Mouse (Mus musculus) ovary, adult 18-20 months (tissue): ENCODE results near the gene Qpct.
"Not testable (repeated sequence)": the region's sequence is repeated elsewhere in the genome, so short reads cannot be mapped to it uniquely, and the experiment has no call there.

ENCODE experiments used
- DNase-seq: peaks from one replicate; pipeline ENCODE4 v3.0.0; 2022; ENCODE audit warnings: low spot score, mixed read lengths

Qpct gene

DNA sequence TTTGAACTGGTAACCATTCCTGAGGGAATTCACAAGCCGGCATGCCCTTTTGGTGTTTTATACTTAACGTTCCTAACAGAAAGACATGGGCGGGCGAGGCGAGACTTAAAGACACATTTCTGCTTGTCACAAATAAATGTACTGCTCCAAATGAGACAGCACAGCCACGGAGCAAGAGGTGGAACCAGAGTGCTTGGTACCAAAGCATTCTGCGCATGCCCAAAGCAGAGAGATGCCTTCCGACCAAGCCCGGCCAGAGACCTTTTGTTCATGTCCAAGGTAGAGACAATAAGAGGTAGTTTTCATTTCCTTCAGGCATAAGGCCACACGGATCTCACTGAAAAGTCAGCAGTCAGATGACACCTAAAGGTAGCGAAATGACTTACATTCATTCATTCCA lies 20.2 kb downstream of the Qpct start:
- no peak for DNase-seq

DNA sequence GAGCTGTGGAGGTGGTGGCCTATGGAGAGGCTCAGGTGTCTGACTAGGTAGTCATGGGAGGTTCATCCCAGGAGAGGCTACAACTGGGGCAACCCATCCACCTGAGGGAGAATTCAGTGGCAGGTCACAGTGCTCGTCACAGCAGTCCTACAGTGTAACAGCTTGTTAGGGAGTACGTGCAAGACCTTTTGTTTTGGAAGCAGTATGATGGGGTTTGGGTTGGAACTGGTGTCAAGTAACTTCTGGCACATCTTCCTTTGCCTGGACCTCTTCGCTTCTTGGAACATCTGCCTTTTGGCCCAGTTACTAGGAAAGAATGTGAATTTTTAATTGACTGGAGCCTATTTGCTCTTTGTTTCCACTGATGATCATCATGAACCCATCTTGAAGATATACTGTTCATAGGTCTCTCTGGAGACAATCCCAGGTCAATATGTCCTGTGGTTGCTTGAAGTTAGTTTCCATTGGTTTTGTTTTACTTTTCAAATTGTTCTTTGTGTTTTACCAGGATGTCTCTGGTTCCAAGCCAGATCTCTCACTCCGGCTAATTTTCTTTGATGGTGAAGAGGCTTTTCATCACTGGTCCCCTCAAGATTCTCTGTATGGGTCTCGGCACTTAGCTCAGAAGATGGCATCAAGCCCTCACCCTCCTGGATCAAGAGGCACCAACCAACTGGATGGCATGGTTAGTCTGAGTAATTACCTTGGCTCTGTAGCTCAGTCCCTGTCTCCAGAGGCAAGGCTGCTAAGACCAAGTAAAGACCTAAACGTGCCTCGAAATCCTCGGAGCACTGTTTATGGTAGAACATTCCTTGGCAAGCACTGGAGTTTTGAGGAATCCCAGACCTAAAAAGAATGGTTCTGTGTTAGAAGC lies 25.5 kb downstream of the Qpct start:
- DNase-seq = no peak

DNA sequence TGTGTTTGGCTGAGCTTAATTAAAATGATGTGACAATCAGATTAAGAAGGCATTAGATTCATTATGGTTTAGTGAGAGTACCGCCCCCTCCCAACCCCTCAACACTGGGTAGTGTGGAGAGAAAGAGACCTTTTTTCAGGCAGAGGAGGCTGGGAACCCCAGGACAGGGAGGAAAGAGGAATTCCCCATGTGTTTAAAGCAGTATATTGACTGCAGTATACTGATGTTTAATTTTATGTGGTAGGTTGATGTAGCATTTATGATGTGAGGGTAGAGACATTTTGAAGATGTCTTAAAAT lies 26.1 kb downstream of the Qpct start:
- no peak for DNase-seq

- no peak for DNase-seq
Observed at GRCm38 (mm10) chr17:79078248-79078647, 26.5 kb downstream of the Qpct start.

- DNase-seq = no peak
Observed at GRCm38 (mm10) chr17:79091710-79092109, 40.0 kb downstream of the Qpct start.

DNA sequence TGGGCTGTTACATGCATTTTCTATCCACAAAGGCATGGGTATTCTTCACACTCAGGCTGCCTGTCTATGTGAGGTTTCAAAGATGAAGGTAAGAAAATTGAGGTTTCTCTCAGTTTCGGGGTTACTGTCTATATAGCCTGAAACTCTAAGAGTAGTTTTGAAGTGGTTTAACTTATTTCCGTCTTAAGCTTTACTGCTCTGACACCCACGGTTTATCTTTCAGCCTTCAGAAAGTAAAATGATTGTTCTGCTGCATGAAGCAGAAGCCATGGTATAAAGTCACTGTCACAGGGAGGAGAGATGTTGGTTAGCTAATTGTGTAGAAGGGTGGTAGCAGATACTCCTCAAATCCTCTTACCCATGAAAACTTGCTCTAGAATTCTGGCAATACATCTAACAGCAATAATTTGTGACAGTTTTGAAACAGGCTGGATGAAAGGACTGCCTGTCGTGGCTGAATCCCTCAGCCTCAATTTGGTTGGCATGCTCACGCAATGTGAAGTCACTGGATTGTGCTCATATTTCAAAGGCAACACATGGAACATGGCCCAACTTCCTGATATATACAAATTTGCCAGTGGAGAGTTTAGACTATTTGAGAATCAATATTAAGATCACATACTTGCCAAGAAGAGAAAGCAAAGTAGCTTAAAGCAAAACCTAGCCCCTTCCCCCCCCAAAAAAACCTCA lies 41.7 kb downstream of the Qpct start:
- DNase-seq = no peak

- no peak for DNase-seq
Observed at GRCm38 (mm10) chr17:79095624-79096023, 43.9 kb downstream of the Qpct start.

DNA sequence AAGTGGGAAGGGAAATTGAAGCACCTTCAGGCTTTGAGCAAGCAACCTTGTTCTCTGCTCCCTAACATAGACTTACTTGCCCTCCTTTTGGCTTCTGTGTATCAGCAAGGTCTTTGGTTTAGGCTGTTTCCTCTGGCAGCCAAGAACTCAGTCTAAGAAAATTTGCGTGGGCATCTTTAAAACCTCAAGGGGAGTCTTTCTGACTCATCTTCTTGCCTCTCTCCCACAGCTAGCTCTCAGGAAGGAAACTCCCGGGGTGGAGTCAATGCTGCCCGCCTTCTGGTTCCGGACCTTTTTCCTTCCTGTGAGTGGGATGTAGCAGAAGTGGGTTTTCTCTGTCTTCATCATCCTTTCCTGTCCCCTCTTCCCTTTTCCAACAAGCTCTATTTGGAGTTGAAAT lies 48.2 kb downstream of the Qpct start:
- DNase-seq = no peak

DNA sequence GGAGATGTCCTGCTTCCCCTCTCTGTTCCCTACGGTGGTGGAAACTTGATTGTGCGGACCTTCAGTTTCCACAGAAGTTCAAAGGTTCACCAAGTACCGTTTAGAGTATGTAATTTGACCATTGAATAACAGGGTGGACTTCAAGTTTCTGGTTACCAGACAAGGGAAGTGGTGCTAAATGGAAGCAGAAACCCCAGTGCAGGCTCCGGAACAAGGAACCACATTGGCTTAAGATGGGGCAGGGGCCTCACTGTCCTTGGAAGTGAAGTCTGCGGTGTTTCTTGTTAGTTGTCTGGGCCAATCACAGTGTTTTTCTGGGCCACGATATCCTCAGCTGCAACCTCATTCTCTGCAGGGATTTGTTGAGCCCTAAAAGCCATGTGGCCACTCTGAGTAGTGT lies 56.5 kb downstream of the Qpct start:
- DNase-seq = no peak

GRCm38 (mm10) chr17:79109576-79109975 lies 57.9 kb downstream of the Qpct start:
- no peak for DNase-seq

GRCm38 (mm10) chr17:79110936-79111348 lies 59.2 kb downstream of the Qpct start:
- DNase-seq = no peak

- not testable (repeated sequence) for DNase-seq
Observed at GRCm38 (mm10) chr17:79115248-79115647, 63.5 kb downstream of the Qpct start.

DNA sequence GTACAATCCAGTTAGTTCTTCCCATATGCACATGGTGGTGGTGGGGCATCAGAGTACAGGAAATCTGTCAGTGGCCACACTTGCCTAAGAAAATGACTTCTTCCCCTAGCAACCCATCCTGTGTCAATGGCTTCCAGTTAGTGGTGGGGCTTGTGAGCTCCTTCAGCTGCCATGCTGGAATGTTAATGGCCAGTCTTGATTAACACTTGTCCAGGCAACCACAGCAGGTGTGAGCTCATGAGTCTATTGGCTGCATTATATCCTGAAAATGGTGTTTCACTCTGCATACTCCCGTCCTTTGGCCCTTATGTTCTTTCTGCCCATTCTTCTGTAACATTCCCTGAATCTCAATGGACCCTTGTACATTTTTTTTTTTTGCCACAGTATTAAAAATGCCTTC lies 67.4 kb downstream of the Qpct start:
- DNase-seq = no peak

GRCm38 (mm10) chr17:79120269-79120668 lies 68.6 kb downstream of the Qpct start:
- DNase-seq = no peak

DNA sequence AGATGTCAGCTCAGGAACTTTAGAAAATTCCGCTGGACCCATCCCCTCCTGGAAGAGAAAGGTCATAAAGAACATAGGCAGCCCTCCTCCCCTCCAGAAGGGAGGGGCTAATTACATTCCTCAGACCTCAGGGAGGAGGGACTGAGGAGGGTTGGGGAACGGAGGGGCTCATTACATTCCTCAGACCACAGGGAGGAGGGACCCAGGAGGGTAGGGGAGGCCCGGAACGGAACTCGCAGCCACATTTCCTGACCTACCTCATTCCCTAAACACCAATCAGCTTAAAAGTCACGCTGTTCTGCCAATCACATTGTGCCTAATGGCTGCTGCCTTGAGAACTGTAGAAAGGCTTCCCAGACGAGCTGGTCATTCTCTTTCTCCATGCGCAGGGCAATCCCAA lies 82.0 kb downstream of the Qpct start:
- no peak for DNase-seq

- DNase-seq = no peak
Observed at GRCm38 (mm10) chr17:79135826-79136225, 84.1 kb downstream of the Qpct start.

GRCm38 (mm10) chr17:79136401-79136800 lies 84.7 kb downstream of the Qpct start:
- no peak for DNase-seq
